Mouse (Mus musculus) myocyte (in vitro differentiated cells): Measurements from ENCODE around the gene Fam184b. TPM values are rescaled to one million over a fixed set of nuclear protein-coding genes. Genes with fewer than 3 reads are reported as not detected.

Experiments
- H3K27me3 ChIP-seq: one replicate; pipeline ENCODE4 v1.6.1; 2011; ENCODE audit not compliant: control insufficient read depth, insufficient read depth, insufficient read length
- H3K36me3 ChIP-seq: one replicate; pipeline ENCODE4 v1.6.1; 2011; ENCODE audit not compliant: control insufficient read depth, insufficient read depth
- H3K4me2 ChIP-seq: one replicate; pipeline ENCODE4 v1.6.1; 2011; ENCODE audit warnings: low read depth, control low read depth
- H3K4me3 ChIP-seq: one replicate; pipeline ENCODE4 v1.5.1; 2011; ENCODE audit warnings: mild to moderate bottlenecking, control low read depth, moderate library complexity
- H3K79me2 ChIP-seq: one replicate; pipeline ENCODE4 v1.6.1; 2011; ENCODE audit not compliant: control insufficient read depth, insufficient read depth
- H3ac ChIP-seq: one replicate; pipeline ENCODE4 v1.6.1; 2011; ENCODE audit not compliant: control insufficient read depth, insufficient read length
- CEBPB ChIP-seq: IDR thresholded peaks from 2 replicates; pipeline ENCODE4 v1.6.1; 2011; ENCODE audit warnings: mild to moderate bottlenecking, moderate library complexity; ENCODE audit not compliant: poor library complexity, insufficient read depth, severe bottlenecking
- E2F4 ChIP-seq: IDR thresholded peaks from one replicate; pipeline ENCODE4 v1.6.1; 2011; ENCODE audit warnings: mild to moderate bottlenecking, control low read depth, moderate library complexity; ENCODE audit not compliant: insufficient read depth
- MAX ChIP-seq: IDR thresholded peaks from one replicate; pipeline ENCODE4 v1.6.1; 2011; ENCODE audit warnings: low read depth, mild to moderate bottlenecking, control low read depth
- MYOD1 ChIP-seq, 3 experiments: IDR thresholded peaks; one replicate each; pipeline ENCODE4 v1.6.1; 2011; ENCODE audit warnings: control low read depth in 2 of 3, low read depth in 2 of 3, mild to moderate bottlenecking in 2 of 3, moderate library complexity in 1 of 3; ENCODE audit not compliant: insufficient read length in 2 of 3, control insufficient read depth in 1 of 3
- MYOG ChIP-seq, 3 experiments: IDR thresholded peaks; one replicate each; pipeline ENCODE4 v1.6.1; 2011; ENCODE audit warnings: control low read depth in 2 of 3, low read depth in 2 of 3, mild to moderate bottlenecking in 2 of 3; ENCODE audit not compliant: insufficient read length in 2 of 3, control insufficient read depth in 1 of 3, insufficient read depth in 1 of 3
- POLR2A ChIP-seq: IDR thresholded peaks from one replicate; pipeline ENCODE4 v1.6.1; 2011; ENCODE audit warnings: low read depth, mild to moderate bottlenecking, control low read depth, moderate library complexity; ENCODE audit not compliant: insufficient read length
- POLR2AphosphoS2 ChIP-seq: IDR thresholded peaks from one replicate; pipeline ENCODE4 v1.6.1; 2011; ENCODE audit warnings: low read depth, control low read depth; ENCODE audit not compliant: insufficient read length
- REST ChIP-seq: IDR thresholded peaks from one replicate; pipeline ENCODE4 v1.6.1; 2011; ENCODE audit warnings: mild to moderate bottlenecking, control low read depth, moderate library complexity; ENCODE audit not compliant: insufficient read depth, insufficient read length
- SRF ChIP-seq: IDR thresholded peaks from one replicate; pipeline ENCODE4 v1.6.1; 2011; ENCODE audit warnings: low read depth; ENCODE audit not compliant: control insufficient read depth, insufficient read length
- TCF12 ChIP-seq: IDR thresholded peaks from one replicate; pipeline ENCODE4 v1.6.1; 2011; ENCODE audit warnings: mild to moderate bottlenecking, control low read depth; ENCODE audit not compliant: poor library complexity, insufficient read depth, severe bottlenecking
- TCF3 ChIP-seq: IDR thresholded peaks from one replicate; pipeline ENCODE4 v1.6.1; 2011; ENCODE audit warnings: low read depth, control low read depth; ENCODE audit not compliant: insufficient read length
- USF1 ChIP-seq: IDR thresholded peaks from one replicate; pipeline ENCODE4 v1.6.1; 2011; ENCODE audit warnings: low read depth, mild to moderate bottlenecking, control low read depth, moderate library complexity
- polyA plus RNA-seq: library from polyadenylated mRNA; unstranded; fragments of >200 nt; fragmentation: generic; extraction: Trizol; gene quantifications from one replicate; pipeline ENCODE4 v1.2.1, GENCODE M21; 2012; ENCODE audit warnings: missing spikeins

Gene Fam184b
- polyA plus RNA-seq, 1 experiment: 0.01 TPM

- no peak overlapping the region for H3K4me2 ChIP-seq
- no peaks in the 10 kb centered on the region for H3K79me2 ChIP-seq
- no peaks in the 10 kb centered on the region for H3K27me3 ChIP-seq
- H3K36me3 ChIP-seq: no peaks in the 10 kb centered on the region
- no peak overlapping the region for H3K4me3 ChIP-seq
- TF ChIP-seq CEBPB (no peak), MYOG (IDR thresholded peaks at IDR 0.05; ENCODE audit: control insufficient read depth in 1 of 3, insufficient read depth in 1 of 3, insufficient read length in 2 of 3, low read depth in 2 of 3) (no peak), SRF (no peak), TCF3 (no peak), POLR2AphosphoS2 (no peak), TCF12 (no peak), POLR2A (no peak), REST (no peak), USF1 (no peak), MAX (no peak)
- no peak overlapping the region for H3ac ChIP-seq
Observed at GRCm38 (mm10) chr5:45651026-45651703, 11.8 kb upstream of the Fam184b start.

GRCm38 (mm10) chr5:45639715-45640092 is 290 bp upstream of the Fam184b start:
- Histone ChIP-seq H3K27me3 (peaks cover 8% of the 10 kb centered on the region), H3K4me3 (no peak overlapping the region)
- TF ChIP-seq MAX (no peak), REST (no peak), CEBPB (no peak), POLR2AphosphoS2 (no peak)

GRCm38 (mm10) chr5:45638378-45638777 is 1.0 kb downstream of the Fam184b start:
- no peak for TF ChIP-seq REST
- no peak for TF ChIP-seq TCF12
- no peak for TF ChIP-seq SRF
- TF ChIP-seq MAX: no peak
- TF ChIP-seq E2F4: no peak
- TF ChIP-seq MYOG (IDR thresholded peaks at IDR 0.05; ENCODE audit: control insufficient read depth in 1 of 3, insufficient read depth in 1 of 3, insufficient read length in 2 of 3, low read depth in 2 of 3): no peak
- H3K27me3 ChIP-seq: peaks cover 8% of the 10 kb centered on the region
- H3K4me3 ChIP-seq: no peak overlapping the region
- H3ac ChIP-seq: no peak overlapping the region
- H3K36me3 ChIP-seq: no peaks in the 10 kb centered on the region
- no peak overlapping the region for H3K4me2 ChIP-seq
- no peaks in the 10 kb centered on the region for H3K79me2 ChIP-seq

More at GRCm38 (mm10) chr5:45639715-45640092, 290 bp upstream of the Fam184b start:
- Histone ChIP-seq H3ac (no peak overlapping the region), H3K79me2 (no peaks in the 10 kb centered on the region), H3K4me2 (no peak overlapping the region), H3K36me3 (no peaks in the 10 kb centered on the region)

- no peak for TF ChIP-seq MYOG (IDR thresholded peaks at IDR 0.05; ENCODE audit: control insufficient read depth in 1 of 3, insufficient read depth in 1 of 3, insufficient read length in 2 of 3, low read depth in 2 of 3)
- no peak for TF ChIP-seq SRF
- no peak for TF ChIP-seq TCF3
- no peak for TF ChIP-seq TCF12
- TF ChIP-seq REST: no peak
- H3K4me3 ChIP-seq: no peak overlapping the region
- no peaks in the 10 kb centered on the region for H3K27me3 ChIP-seq
- no peaks in the 10 kb centered on the region for H3K36me3 ChIP-seq
- H3K79me2 ChIP-seq: no peaks in the 10 kb centered on the region
- H3K4me2 ChIP-seq: no peak overlapping the region
- no peak overlapping the region for H3ac ChIP-seq
Observed at GRCm38 (mm10) chr5:45629470-45629869, 9.9 kb downstream of the Fam184b start.

GRCm38 (mm10) chr5:45627771-45628170 is 11.6 kb downstream of the Fam184b start:
- TF ChIP-seq MAX: no peak
- H3K4me3 ChIP-seq: no peak overlapping the region
- no peak overlapping the region for H3ac ChIP-seq
- no peaks in the 10 kb centered on the region for H3K27me3 ChIP-seq
- H3K36me3 ChIP-seq: no peaks in the 10 kb centered on the region
- H3K79me2 ChIP-seq: no peaks in the 10 kb centered on the region
- H3K4me2 ChIP-seq: no peak overlapping the region

- no peak for TF ChIP-seq MYOD1 (IDR thresholded peaks at IDR 0.05; ENCODE audit: control insufficient read depth in 1 of 3, insufficient read length in 2 of 3, low read depth in 2 of 3)
- no peak for TF ChIP-seq E2F4
- TF ChIP-seq MYOG (IDR thresholded peaks at IDR 0.05; ENCODE audit: control insufficient read depth in 1 of 3, insufficient read depth in 1 of 3, insufficient read length in 2 of 3, low read depth in 2 of 3): no peak
- H3K36me3 ChIP-seq: no peaks in the 10 kb centered on the region
- no peaks in the 10 kb centered on the region for H3K27me3 ChIP-seq
- no peak overlapping the region for H3ac ChIP-seq
- H3K4me2 ChIP-seq: no peak overlapping the region
- H3K4me3 ChIP-seq: no peak overlapping the region
- no peaks in the 10 kb centered on the region for H3K79me2 ChIP-seq
Observed at GRCm38 (mm10) chr5:45621511-45621910, 17.9 kb downstream of the Fam184b start.
